Mouse (Mus musculus) embryonic facial prominence, embryonic 15.5 days (tissue): Measurements from ENCODE around the gene Sez6. TPM values are rescaled to one million over a fixed set of nuclear protein-coding genes. Genes with fewer than 3 reads are reported as not detected.
A peak's percentile ranks its signal among the peaks of the same experiment; 100 is the strongest.

Experiments used
- ATAC-seq: fragments of 200-750 bp; cut with Nextera tagmentation; 2 replicates; pipeline ENCODE4 v1.8.0; 2017; ENCODE audit warnings: low read depth, moderate TSS enrichment; ENCODE audit not compliant: insufficient number of reproducible peaks, low FRiP score, low TSS enrichment
- H3K27ac ChIP-seq: fragments of 300-500 bp; sonication (generic); replicated peaks from 2 replicates; pipeline ENCODE4 v1.5.1; 2015; ENCODE audit warnings: mild to moderate bottlenecking, inconsistent platforms
- H3K27me3 ChIP-seq: fragments of 300-500 bp; sonication (generic); 2 replicates; pipeline ENCODE4 v1.6.1; 2015; ENCODE audit warnings: inconsistent platforms
- H3K36me3 ChIP-seq: fragments of 300-500 bp; sonication (generic); 2 replicates; pipeline ENCODE4 v1.6.1; 2015; ENCODE audit warnings: mild to moderate bottlenecking, inconsistent platforms
- H3K4me1 ChIP-seq: fragments of 300-500 bp; sonication (generic); 2 replicates; pipeline ENCODE4 v1.6.1; 2015; ENCODE audit warnings: inconsistent platforms
- H3K4me2 ChIP-seq: fragments of 300-500 bp; sonication (generic); replicated peaks from 2 replicates; pipeline ENCODE4 v1.6.1; 2015; ENCODE audit warnings: mild to moderate bottlenecking, inconsistent platforms
- H3K4me3 ChIP-seq: fragments of 300-500 bp; sonication (generic); replicated peaks from 2 replicates; pipeline ENCODE4 v1.5.1; 2015; ENCODE audit warnings: mild to moderate bottlenecking, inconsistent platforms
- H3K9ac ChIP-seq: fragments of 300-500 bp; sonication (generic); 2 replicates; pipeline ENCODE4 v1.6.1; 2015; ENCODE audit warnings: inconsistent platforms
- H3K9me3 ChIP-seq: fragments of 300-500 bp; sonication (generic); replicated peaks from 2 replicates; pipeline ENCODE4 v1.6.1; 2016; ENCODE audit warnings: inconsistent platforms
- WGBS: fragments of 180-500 bp; shearing (Covaris S2); methylation state at CpG from one replicate; pipeline ENCODE4 v1.1.7; 2015; 5-methylcytosine and 5-hydroxymethylcytosine counted together
- polyA plus RNA-seq: library from polyadenylated mRNA; unstranded; fragments of >200 nt; fragmentation: Nextera tagmentation; extraction: Ambion mirVana; gene quantifications from 2 replicates; pipeline ENCODE4 v1.2.1, GENCODE M21; 2015

Sez6 gene
- polyA plus RNA-seq, 1 experiment from 2014 or later = 1.3 TPM

- Histone ChIP-seq H3K4me3 (no peak overlapping the region), H3K36me3 (no peaks in the 10 kb centered on the region), H3K9ac (no peak overlapping the region), H3K4me1 (0 out of 2 replicates have a peak, but pooled peaks cover 7% of the 10 kb centered on the region), H3K27ac (no peak overlapping the region), H3K9me3 (no peaks in the 10 kb centered on the region), H3K4me2 (no peak overlapping the region), H3K27me3 (peaks cover 35% of the 10 kb centered on the region)
- no peak for ATAC-seq
- 61% methylated on average over 5 of the region's 5 CpGs for WGBS
These were observed 20.2 kb downstream of the Sez6 start for GRCm38 (mm10) chr11:77950797-77951228.

GRCm38 (mm10) chr11:77953671-77954070 lies 23.1 kb downstream of the Sez6 start:
- Histone ChIP-seq H3K27ac (no peak overlapping the region), H3K9me3 (no peaks in the 10 kb centered on the region), H3K4me3 (no peak overlapping the region), H3K9ac (no peak overlapping the region), H3K27me3 (peaks cover 18% of the 10 kb centered on the region), H3K4me2 (no peak overlapping the region), H3K36me3 (no peaks in the 10 kb centered on the region), H3K4me1 (no peaks in the 10 kb centered on the region)
- 50% methylated on average over 9 of the region's 9 CpGs for WGBS
- no peak for ATAC-seq

GRCm38 (mm10) chr11:77956428-77956827 lies 25.8 kb downstream of the Sez6 start:
- WGBS = 63% methylated on average over 3 of the region's 3 CpGs
- Histone ChIP-seq H3K36me3 (no peaks in the 10 kb centered on the region), H3K4me1 (no peaks in the 10 kb centered on the region), H3K4me3 (no peak overlapping the region), H3K27me3 (peaks cover 22% of the 10 kb centered on the region), H3K4me2 (no peak overlapping the region), H3K9ac (no peak overlapping the region), H3K9me3 (no peaks in the 10 kb centered on the region), H3K27ac (no peak overlapping the region)
- no peak for ATAC-seq

DNA sequence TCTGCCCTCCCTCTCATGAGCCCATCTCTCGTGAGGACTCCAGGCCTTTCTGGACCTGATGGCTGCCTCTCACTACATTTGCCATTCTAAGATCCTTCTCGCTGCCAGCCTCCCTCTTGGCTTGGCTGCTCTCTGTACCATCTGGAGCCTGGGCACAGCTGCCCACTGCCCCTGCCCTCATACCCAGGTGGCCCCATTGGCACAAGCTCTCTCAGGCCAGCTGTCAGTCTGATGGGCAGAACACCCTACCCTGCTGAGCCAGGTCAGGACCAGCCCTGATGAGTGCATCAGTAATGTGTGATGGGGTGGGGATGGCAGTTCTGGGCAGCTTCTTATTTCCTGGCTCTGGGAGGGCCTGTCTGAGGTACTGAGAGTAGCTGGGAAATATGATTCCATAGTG lies 27.7 kb downstream of the Sez6 start:
- Histone ChIP-seq H3K4me3 (no peak overlapping the region), H3K27ac (no peak overlapping the region), H3K4me2 (no peak overlapping the region), H3K9ac (no peak overlapping the region), H3K27me3 (peaks cover 14% of the 10 kb centered on the region), H3K4me1 (no peaks in the 10 kb centered on the region), H3K9me3 (no peaks in the 10 kb centered on the region), H3K36me3 (no peaks in the 10 kb centered on the region)
- 83% methylated on average over 2 of the region's 2 CpGs for WGBS
- ATAC-seq = no peak

- no peak for ATAC-seq
- Histone ChIP-seq H3K9ac (no peak overlapping the region), H3K4me1 (no peaks in the 10 kb centered on the region), H3K4me3 (no peak overlapping the region), H3K27ac (no peak overlapping the region), H3K4me2 (no peak overlapping the region), H3K27me3 (peaks cover 13% of the 10 kb centered on the region), H3K36me3 (no peaks in the 10 kb centered on the region), H3K9me3 (no peaks in the 10 kb centered on the region)
- WGBS = 56% methylated on average over 9 of the region's 9 CpGs
These were observed 28.3 kb downstream of the Sez6 start for GRCm38 (mm10) chr11:77958932-77959331.

GRCm38 (mm10) chr11:77960199-77960598 lies 29.6 kb downstream of the Sez6 start:
- Histone ChIP-seq H3K4me3 (no peak overlapping the region), H3K27ac (no peak overlapping the region), H3K9me3 (no peaks in the 10 kb centered on the region), H3K27me3 (peaks cover 13% of the 10 kb centered on the region), H3K36me3 (no peaks in the 10 kb centered on the region), H3K4me1 (peaks cover 8% of the 10 kb centered on the region), H3K4me2 (no peak overlapping the region), H3K9ac (no peak overlapping the region)
- ATAC-seq = no peak
- WGBS = 45% methylated on average over 9 of the region's 9 CpGs

DNA sequence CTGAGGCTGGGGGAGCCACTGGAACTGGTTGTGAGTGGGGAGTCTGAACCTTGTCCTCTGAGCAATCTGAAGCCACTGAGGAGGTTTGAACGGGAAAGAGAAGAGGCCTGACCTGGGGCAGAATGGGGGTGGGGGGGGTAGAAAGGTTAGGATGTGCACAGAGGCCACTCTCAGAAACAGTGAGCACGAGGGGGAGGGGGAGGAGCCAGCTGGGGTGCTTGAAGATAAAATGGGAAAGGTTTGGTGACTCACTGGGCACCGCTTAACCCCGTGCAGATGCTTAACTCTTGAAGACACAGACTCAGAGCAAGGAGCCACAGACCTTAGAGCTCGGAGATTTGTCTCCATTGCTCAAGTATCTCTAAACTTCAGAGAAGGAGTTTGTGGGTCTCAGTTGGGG lies 30.3 kb downstream of the Sez6 start:
- H3K9me3 ChIP-seq = no peaks in the 10 kb centered on the region
- ATAC-seq = no peak
- no peak overlapping the region for H3K27ac ChIP-seq
- H3K4me3 ChIP-seq = no peak overlapping the region
- H3K27me3 ChIP-seq = peaks cover 13% of the 10 kb centered on the region
- WGBS = 36% methylated on average over 5 of the region's 5 CpGs
- H3K36me3 ChIP-seq = no peaks in the 10 kb centered on the region
- no peak overlapping the region for H3K9ac ChIP-seq
- H3K4me2 ChIP-seq = no peak overlapping the region
- peaks cover 15% of the 10 kb centered on the region for H3K4me1 ChIP-seq

DNA sequence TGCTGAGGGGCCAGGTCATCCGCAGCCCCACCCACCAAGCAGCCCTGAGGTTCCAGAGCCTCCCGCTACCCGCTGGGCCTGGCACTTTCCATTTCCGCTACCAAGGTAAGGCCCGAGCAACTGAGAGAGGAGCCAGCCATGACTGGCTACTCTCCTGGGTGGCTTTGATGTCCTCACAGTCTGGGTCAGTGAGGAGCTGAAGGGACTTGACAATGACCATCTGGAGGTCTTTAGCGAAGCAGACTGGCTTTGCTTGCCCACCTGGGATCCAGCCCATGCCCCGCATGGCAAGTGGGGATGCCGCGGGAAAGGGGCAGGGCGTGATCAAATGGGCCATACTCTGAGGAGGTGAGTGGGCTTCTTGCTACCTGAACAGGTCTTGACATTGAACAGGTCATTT lies 32.3 kb downstream of the Sez6 start:
- no peak overlapping the region for H3K9ac ChIP-seq
- no peak for ATAC-seq

GRCm38 (mm10) chr11:77964415-77965095 lies 34.0 kb downstream of the Sez6 start:
- Histone ChIP-seq H3K4me2 (no peak overlapping the region), H3K36me3 (no peaks in the 10 kb centered on the region), H3K9ac (no peak overlapping the region), H3K27ac (no peak overlapping the region; the same call in 1 of the 2 replicates), H3K27me3 (peaks cover 9% of the 10 kb centered on the region), H3K4me3 (no peak overlapping the region), H3K9me3 (no peaks in the 10 kb centered on the region), H3K4me1 (peaks cover 17% of the 10 kb centered on the region)
- no peak for ATAC-seq
- WGBS = 24% methylated on average over 19 of the region's 19 CpGs

More for the DNA sequence above, 32.3 kb downstream of the Sez6 start:
- H3K36me3 ChIP-seq = no peaks in the 10 kb centered on the region
- no peak overlapping the region for H3K4me2 ChIP-seq
- peaks cover 16% of the 10 kb centered on the region for H3K27me3 ChIP-seq
- no peak overlapping the region for H3K4me3 ChIP-seq
- H3K27ac ChIP-seq = no peak overlapping the region
- peaks cover 17% of the 10 kb centered on the region for H3K4me1 ChIP-seq
- WGBS = 86% methylated on average over 10 of the region's 10 CpGs
- H3K9me3 ChIP-seq = no peaks in the 10 kb centered on the region

DNA sequence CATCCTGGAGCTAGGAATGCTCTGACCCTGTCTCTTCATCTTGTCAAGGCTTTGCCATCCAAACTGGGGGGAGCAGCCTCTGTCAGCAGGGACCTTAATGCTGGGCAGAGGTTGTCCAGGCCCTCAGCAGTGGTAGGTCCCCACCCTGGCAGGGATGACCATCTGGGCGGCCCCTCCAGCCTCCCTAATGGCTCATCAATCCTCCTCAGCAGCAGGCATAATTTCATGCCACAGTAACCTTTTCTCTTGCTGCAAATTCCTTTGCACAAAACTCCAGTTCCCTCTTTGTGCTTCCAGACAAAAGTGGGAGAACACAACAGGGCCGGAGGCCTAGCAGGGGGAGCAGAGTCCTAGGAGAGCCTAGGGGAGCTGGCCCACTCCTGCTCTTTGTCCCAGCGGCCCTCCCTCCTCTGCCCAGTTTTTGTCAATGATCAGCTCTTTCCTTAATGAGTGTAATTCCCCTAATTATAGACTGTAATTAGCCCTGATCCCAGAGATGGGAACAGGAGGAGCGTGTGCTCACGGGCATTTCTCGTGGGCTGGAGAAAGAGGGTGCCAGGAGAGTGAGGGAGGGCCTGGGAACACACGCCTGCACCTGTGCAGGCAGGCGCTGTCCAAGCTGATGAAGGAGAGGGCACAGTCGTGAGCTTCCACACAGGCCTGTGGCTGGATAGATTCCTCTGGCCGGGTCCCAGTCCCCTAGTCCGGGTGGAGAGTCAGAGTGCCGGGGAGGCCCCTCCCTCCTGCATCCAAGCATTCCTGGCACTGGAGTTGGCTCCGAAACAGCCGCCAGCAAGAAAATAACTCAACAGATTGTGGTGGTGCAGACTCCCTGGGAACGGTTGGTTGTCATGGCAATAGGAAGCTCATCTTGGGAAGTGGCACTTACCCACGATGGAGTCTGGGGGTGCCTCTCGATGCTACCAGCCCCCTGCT lies 34.8 kb downstream of the Sez6 start:
- Histone ChIP-seq H3K27ac (no peak overlapping the region; the same call in 1 of the 2 replicates), H3K4me1 (peaks cover 17% of the 10 kb centered on the region), H3K4me3 (no peak overlapping the region), H3K27me3 (0 out of 2 replicates have a peak, but pooled peaks cover 3% of the 10 kb centered on the region), H3K9me3 (no peaks in the 10 kb centered on the region), H3K9ac (no peak overlapping the region), H3K4me2 (no peak overlapping the region), H3K36me3 (no peaks in the 10 kb centered on the region)
- 0 out of 2 replicates have a peak, but pooled peaks have one; percentile 26 for ATAC-seq
- WGBS = 18% methylated on average over 17 of the region's 17 CpGs

DNA sequence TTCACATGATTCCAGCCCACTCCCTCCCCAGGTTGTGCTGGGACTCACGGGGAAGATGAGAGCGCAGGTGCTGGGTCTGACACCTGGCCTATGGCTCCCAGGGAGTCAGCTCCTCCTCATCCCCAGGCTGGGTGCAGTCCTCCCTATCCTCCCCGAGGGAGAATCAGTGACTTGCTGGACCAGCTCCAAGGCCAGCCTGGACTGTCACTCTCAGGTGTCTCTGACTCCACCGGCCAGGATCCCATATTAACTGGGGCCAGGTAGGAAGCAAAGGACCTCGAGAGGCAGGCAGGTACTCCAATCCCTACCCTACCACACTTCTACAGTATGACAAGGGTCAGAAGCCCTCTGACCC lies 35.4 kb downstream of the Sez6 start:
- Histone ChIP-seq H3K4me3 (no peak overlapping the region), H3K9ac (no peak overlapping the region), H3K27me3 (0 out of 2 replicates have a peak, but pooled peaks cover 3% of the 10 kb centered on the region), H3K4me2 (no peak overlapping the region), H3K9me3 (no peaks in the 10 kb centered on the region), H3K4me1 (peaks cover 17% of the 10 kb centered on the region), H3K36me3 (no peaks in the 10 kb centered on the region), H3K27ac (no peak overlapping the region)
- no peak for ATAC-seq
- WGBS = 52% methylated on average over 5 of the region's 5 CpGs
